Mouse (Mus musculus) lung, embryonic 16.5 days (tissue): ENCODE results near the gene Prim2. TPM values are rescaled to one million over a fixed set of nuclear protein-coding genes. Genes with fewer than 3 reads are reported as not detected.

ENCODE experiments used
- ATAC-seq: fragments of 200-750 bp; cut with Nextera tagmentation; 2 replicates; pipeline ENCODE4 v1.8.0; 2017; ENCODE audit warnings: low read depth, mild to moderate bottlenecking, moderate library complexity
- H3K27ac ChIP-seq: fragments of 300-500 bp; sonication (generic); 2 replicates; pipeline ENCODE4 v1.5.1; 2014; ENCODE audit warnings: mild to moderate bottlenecking, control low read depth, low read length
- H3K27me3 ChIP-seq: fragments of 300-500 bp; sonication (generic); 2 replicates; pipeline ENCODE4 v1.6.1; 2014; ENCODE audit warnings: low read depth, low read length, mixed read lengths; ENCODE audit not compliant: control insufficient read depth, insufficient read depth
- H3K36me3 ChIP-seq: fragments of 300-500 bp; sonication (generic); 2 replicates; pipeline ENCODE4 v1.6.1; 2014; ENCODE audit warnings: low read length; ENCODE audit not compliant: control insufficient read depth, insufficient read depth
- H3K4me1 ChIP-seq: fragments of 300-500 bp; sonication (generic); replicated peaks from 2 replicates; pipeline ENCODE4 v1.6.1; 2014; ENCODE audit warnings: low read length, mixed read lengths; ENCODE audit not compliant: control insufficient read depth, insufficient read depth
- H3K4me2 ChIP-seq: fragments of 300-500 bp; sonication (generic); 2 replicates; pipeline ENCODE4 v1.6.1; 2014; ENCODE audit warnings: low read depth, low read length, control low read depth
- H3K4me3 ChIP-seq: fragments of 300-500 bp; sonication (generic); 2 replicates; pipeline ENCODE4 v1.5.1; 2014; ENCODE audit warnings: mild to moderate bottlenecking, low read length, control low read depth
- H3K9ac ChIP-seq: fragments of 300-500 bp; sonication (generic); 2 replicates; pipeline ENCODE4 v1.6.1; 2014; ENCODE audit warnings: low read length, control low read depth
- H3K9me3 ChIP-seq: fragments of 300-500 bp; sonication (generic); 2 replicates; pipeline ENCODE4 v1.6.1; 2016; ENCODE audit warnings: low read length; ENCODE audit not compliant: control insufficient read depth
- WGBS: fragments of 180-500 bp; shearing (Covaris S2); extraction: QIAGEN DNeasy Blood & Tissue Kit; methylation state at CpG from one replicate; pipeline ENCODE4 v1.1.7; 2014; 5-methylcytosine and 5-hydroxymethylcytosine counted together
- polyA plus RNA-seq: library from polyadenylated mRNA; unstranded; fragments of >200 nt; fragmentation: Nextera tagmentation; extraction: Ambion mirVana; gene quantifications from 2 replicates; pipeline ENCODE4 v1.2.1, GENCODE M21; 2015

Prim2 gene
- polyA plus RNA-seq, 1 experiment from 2014 or later = 37.9 TPM

GRCm38 (mm10) chr1:33436167-33436566 is 233.4 kb downstream of the Prim2 start:
- no peak overlapping the region for H3K4me3 ChIP-seq
- 83% methylated on average over 2 of the region's 2 CpGs for WGBS

More at GRCm38 (mm10) chr1:33436167-33436566, 233.4 kb downstream of the Prim2 start:
- Histone ChIP-seq H3K9ac (no peak overlapping the region), H3K4me1 (no peaks in the 10 kb centered on the region), H3K9me3 (no peaks in the 10 kb centered on the region), H3K4me2 (no peak overlapping the region), H3K27me3 (no peaks in the 10 kb centered on the region), H3K27ac (no peak overlapping the region), H3K36me3 (no peaks in the 10 kb centered on the region)
- no peak for ATAC-seq

Other genes starting within 250 kb of the Prim2 start
- gene Rab23, start 50.1 kb upstream of the Prim2 start, polyA plus RNA-seq = 21.0 and 24.9 TPM in 2 replicates
- 39.0 and 39.3 TPM in 2 replicates for gene Bag2, start 88.0 kb upstream of the Prim2 start, polyA plus RNA-seq
- 22.4 and 23.3 TPM in 2 replicates for gene Zfp451, start 144.8 kb upstream of the Prim2 start, polyA plus RNA-seq
- 0.41 and 0.94 TPM in 2 replicates for gene Bend6, start 238.0 kb upstream of the Prim2 start, polyA plus RNA-seq
- 13.4 and 16.7 TPM in 2 replicates for gene Dst, start 238.4 kb upstream of the Prim2 start, polyA plus RNA-seq